Mouse (Mus musculus): ENCODE data around the gene Tmed1. TPM values are rescaled to one million over a fixed set of nuclear protein-coding genes. Genes with fewer than 3 reads are reported as not detected.
A peak's percentile ranks its signal among the peaks of the same experiment; 100 is the strongest.
"Not testable (repeated sequence)": the region's sequence is repeated elsewhere in the genome, so short reads cannot be mapped to it uniquely, and the experiment has no call there.

The Tmed1 gene
- total RNA-seq, 1 experiment from 2014 or later = 9.7 TPM

DNA sequence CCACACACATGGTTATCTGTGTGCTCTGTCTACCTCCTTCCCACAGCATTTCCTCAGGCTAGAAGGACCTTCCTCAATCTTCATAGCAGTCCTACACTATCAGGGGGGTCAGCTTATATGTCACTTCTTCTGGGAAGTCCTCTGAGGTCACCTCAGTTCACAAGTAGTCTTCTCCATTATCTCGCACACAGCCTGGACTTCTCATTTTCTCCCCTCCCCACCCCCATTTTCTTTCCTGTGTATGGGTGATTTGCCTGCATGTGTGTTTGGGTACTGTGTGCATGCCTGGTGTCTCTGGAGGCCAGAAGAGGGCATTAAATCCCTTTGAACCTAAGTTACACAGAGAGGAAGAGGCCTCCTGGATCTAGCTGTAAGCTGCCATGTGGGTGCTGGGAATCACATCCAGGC, 17.9 kb upstream of the Tmed1 start:
- peak; percentile 54 to 62 for ATAC-seq (replicated peaks in 1 of 2; ENCODE audit: insufficient read depth in 1 of 2, low FRiP score in 2 of 2, low TSS enrichment in 1 of 2, low read depth in 1 of 2, poor library complexity in 2 of 2, severe bottlenecking in 2 of 2)

DNA sequence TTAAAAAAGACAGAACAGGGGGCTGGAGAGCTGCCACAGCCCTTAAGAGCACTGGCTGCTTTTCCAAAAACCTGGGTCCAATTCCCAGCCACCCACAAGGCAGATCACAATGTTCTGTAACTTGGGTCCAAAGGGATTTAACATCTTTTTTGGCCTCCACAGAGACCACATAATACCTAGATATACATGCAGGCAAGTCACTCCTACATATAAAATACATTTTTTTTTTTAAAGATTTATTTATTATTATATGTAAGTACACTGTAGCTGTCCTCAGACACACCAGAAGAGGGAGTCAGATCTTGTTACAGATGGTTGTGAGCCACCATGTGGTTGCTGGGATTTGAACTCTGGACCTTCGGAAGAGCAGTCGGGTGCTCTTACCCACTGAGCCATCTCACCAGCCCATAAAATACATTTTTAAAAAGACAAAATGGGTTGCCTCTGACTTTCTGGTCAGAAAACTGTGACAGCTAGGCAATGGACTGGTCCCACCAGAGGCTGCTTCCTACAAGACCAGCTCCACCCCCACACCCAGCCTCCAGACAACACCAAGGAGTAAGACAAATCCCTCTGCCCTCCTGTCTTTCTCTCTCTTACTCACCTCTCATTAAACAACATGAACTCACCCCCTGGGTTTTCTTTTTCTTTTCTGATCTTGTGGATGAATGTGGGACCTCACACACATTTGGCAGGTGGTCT, 17.2 kb upstream of the Tmed1 start:
- ATAC-seq (replicated peaks in 1 of 2; ENCODE audit: insufficient read depth in 1 of 2, low FRiP score in 2 of 2, low TSS enrichment in 1 of 2, low read depth in 1 of 2, poor library complexity in 2 of 2, severe bottlenecking in 2 of 2) = no peak

DNA sequence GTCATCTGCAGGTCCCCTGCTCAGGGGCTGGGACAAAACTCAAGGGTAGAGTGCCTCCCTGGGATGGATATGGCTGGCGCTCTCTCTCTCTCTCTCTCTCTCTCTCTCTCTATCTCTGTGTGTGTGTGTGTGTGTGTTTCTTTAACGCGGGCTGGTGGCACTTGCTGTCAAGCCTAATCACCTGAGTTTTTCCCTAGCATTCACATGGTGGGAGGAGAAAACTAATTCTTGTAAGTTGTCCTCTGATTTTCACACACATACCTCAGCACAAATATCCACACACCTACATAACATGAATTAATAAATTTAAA, 16.5 kb upstream of the Tmed1 start:
- ATAC-seq (replicated peaks in 1 of 2; ENCODE audit: insufficient read depth in 1 of 2, low FRiP score in 2 of 2, low TSS enrichment in 1 of 2, low read depth in 1 of 2, poor library complexity in 2 of 2, severe bottlenecking in 2 of 2) = no peak

DNA sequence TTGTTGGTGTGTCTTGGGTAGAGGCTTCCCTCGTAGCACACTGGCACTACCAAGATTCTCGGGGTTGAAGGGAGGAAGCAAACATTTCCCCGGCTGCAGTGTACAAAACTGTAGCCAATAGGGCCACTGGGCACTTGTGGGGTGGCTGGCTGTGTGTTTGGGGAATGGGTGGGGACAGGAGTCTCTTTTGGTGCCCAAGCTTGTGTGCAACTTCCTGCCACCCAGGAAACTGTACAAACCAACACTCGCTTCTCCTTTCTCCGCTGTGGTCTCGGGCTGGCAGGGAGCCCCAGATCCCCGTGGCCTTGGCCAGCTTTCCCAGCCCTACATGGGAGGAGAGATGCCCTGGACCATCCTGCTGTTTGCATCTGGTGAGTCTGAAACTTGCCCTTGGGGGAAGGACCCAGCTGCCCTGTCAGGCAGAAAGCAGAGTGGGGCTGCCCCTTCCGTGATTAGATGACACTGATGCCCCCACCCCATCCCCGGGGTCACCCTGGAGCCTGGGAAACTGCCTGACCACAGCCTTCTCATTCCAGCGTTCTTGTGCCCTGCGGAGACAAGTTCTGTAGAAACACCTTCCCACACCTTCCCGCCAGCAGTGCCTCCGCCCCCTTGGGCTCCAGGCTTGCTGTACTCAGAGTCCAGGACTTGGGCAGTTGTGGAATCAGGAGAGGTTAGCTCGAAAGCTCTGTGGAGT, 16.0 kb upstream of the Tmed1 start, which contains the start of gene AB124611:
Gene AB124611, plus strand, starts transcription at position 240 of the 697 bp plus-strand sequence.
- peak; percentile 54 to 79 for ATAC-seq (replicated peaks in 1 of 2; ENCODE audit: insufficient read depth in 1 of 2, low FRiP score in 2 of 2, low TSS enrichment in 1 of 2, low read depth in 1 of 2, poor library complexity in 2 of 2, severe bottlenecking in 2 of 2)

DNA sequence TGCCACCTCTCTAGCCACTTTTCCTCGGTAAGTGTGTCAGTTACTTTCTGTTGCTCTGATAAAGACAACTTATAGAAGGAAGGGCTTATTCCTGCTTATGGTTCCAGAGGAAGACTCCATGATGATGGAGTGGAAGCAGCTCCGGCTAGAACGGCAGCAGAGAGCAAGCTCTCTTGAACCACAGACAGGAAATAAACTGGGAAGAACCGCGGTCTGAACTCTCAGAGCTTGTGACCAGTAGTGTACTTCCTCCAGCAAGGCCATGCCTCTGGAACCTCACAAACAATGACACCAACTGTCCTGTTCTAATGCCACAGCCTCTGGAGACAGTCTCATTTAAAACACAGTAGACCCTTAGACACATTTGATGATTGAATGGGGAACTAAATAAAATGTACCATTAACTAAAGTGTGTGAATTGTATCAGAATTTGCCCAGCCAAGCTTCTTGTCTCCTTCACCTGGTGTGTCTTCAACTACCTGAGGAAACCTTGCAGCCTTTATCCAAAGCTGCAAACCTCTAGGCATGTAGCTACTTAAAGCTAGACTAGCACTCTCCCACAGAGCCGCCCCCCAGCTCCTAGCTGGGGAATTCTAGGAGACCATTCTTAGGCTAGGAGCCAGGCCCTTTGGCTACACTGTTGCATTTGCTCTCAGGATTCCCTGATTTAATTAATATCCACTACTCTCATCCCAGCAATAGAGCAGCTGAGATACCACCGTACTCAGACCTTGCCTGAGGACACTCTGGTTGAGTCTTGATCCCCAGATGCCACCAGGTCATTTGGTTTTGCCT, 15.3 kb upstream of the Tmed1 start:
- peak; percentile 50 to 52 for ATAC-seq (replicated peaks in 1 of 2; ENCODE audit: insufficient read depth in 1 of 2, low FRiP score in 2 of 2, low TSS enrichment in 1 of 2, low read depth in 1 of 2, poor library complexity in 2 of 2, severe bottlenecking in 2 of 2)

DNA sequence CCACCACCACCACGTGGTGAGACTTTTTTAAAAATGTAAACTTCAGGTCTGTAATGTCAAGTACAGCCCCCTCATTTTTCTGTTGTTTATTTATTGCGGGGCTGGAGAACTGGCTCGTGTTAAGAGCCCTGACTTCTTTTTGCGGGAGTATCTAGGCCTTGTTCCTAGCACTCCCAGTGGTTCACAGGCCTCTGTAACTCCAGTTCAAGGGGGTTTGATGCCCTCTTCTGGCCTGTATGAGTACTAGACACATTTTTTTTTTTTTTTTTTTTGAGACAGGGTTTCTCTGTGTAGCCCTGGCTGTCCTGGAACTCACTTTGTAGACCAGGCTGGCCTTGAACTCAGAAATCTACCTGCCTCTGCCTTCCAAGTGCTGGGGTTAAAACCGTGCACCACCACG, 8.6 kb upstream of the Tmed1 start:
- not testable (repeated sequence) for ATAC-seq (replicated peaks in 1 of 2; ENCODE audit: insufficient read depth in 1 of 2, low FRiP score in 2 of 2, low TSS enrichment in 1 of 2, low read depth in 1 of 2, poor library complexity in 2 of 2, severe bottlenecking in 2 of 2)

DNA sequence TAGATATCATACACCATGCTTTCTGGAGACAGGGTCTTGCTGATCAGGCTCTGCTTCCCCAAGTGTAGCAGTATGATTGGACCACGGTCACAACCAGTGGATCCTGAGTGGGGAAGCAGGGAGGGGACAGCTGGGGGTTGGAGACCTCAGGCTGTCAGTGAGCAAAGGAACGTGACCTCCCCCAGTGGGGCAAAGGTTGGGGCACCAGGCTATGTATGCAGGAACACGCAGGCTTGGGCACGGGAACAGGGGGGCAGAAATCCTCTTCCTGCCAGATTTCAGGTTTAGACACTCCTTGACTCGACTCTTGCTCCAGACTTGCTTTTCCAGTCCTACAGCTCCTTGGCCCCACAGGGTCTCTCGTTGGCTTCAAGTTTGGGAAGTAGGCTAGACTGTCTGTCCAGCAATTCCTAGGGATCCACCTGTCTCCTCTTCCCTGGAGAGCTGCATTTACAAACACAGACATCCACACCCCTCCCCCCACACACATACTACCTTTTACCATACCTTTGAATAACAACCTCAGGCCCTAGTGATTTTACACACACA, 8.0 kb upstream of the Tmed1 start:
- no peak for ATAC-seq (replicated peaks in 1 of 2; ENCODE audit: insufficient read depth in 1 of 2, low FRiP score in 2 of 2, low TSS enrichment in 1 of 2, low read depth in 1 of 2, poor library complexity in 2 of 2, severe bottlenecking in 2 of 2)

DNA sequence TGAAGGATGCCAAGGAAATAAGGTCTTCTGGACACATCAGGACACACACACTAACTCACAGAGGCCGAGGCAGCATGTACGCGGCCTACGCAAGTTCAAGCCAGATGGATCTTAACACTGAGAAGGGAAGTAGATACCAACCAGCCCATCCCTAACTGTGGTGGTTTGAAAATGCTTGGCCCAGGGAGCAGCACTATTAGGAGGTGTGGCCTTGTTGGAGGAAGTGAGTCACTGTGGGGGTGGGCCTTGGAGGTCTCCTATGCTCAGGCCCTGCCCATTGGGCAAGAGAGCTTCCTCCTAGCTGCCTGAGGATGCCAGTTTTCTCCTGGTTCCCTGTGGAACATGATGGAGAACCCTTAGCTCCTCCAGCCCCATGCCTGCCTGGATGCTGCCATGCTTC, 3.4 kb upstream of the Tmed1 start:
- no peak for ATAC-seq (replicated peaks in 1 of 2; ENCODE audit: insufficient read depth in 1 of 2, low FRiP score in 2 of 2, low TSS enrichment in 1 of 2, low read depth in 1 of 2, poor library complexity in 2 of 2, severe bottlenecking in 2 of 2)

DNA sequence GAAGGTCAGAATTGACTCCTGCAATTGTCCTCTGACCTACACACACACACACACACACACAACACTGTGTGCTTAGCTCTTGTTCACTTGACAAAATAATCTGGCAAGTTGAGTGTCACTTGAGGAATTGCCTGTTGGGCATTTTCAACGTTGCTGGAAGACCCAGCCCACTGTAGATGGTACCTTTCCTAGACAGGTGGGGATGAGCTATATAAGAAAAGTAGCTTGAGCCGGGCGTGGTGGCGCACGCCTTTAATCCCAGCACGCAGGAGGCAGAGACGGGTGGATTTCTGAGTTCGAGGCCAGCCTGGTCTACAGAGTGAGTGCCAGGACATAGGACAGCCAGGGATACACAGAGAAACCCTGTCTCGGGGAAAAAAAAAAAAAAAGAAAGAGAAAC, 1.0 kb upstream of the Tmed1 start:
- ATAC-seq (replicated peaks in 1 of 2; ENCODE audit: insufficient read depth in 1 of 2, low FRiP score in 2 of 2, low TSS enrichment in 1 of 2, low read depth in 1 of 2, poor library complexity in 2 of 2, severe bottlenecking in 2 of 2) = no peak

DNA sequence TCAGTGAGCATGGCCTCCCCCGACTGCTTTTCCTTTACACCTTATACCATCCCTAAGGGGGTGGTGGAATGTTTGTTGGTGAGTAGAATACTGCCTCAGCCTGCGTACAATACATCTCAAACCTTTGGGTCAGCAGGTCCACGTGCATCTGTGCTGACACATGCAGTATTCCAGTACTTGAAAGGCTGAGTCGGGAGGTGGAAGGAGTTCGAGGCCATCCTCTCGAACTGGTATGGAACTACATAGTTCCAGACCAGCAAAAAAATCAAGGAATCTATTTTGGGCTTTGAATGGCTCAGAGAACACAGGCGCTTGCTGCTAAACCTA, 600 bp upstream of the Tmed1 start:
- ATAC-seq (replicated peaks in 1 of 2; ENCODE audit: insufficient read depth in 1 of 2, low FRiP score in 2 of 2, low TSS enrichment in 1 of 2, low read depth in 1 of 2, poor library complexity in 2 of 2, severe bottlenecking in 2 of 2) = peak in 1 of 2 experiments; percentile 6; a peak in 1 of 4 replicates

DNA sequence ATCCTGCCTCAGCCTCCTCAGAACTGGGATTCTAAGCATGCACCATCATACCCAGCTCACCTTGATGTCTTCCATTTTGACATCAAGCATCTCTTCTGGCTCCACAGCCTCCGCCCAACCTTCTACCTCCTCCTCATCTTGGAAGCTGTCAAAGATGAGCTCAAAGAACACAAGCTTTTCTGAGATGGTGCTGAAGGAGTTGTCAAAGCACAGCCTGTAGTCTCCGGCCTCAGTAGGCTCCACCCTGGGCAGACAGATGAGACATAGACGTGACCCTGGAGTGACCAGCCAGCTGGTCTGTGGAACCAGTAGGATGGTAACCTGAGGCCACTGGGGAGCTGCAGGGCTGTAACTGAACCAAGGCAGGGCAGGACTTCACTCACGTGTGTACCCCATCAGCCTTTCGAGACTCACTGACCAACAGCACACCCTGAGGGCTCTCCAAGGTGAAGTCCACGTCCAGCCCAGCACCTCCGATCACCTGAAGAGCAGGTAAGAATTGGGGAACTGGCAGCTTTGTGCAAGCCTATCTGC, 1.1 kb downstream of the Tmed1 start:
- no peak for ATAC-seq (replicated peaks in 1 of 2; ENCODE audit: insufficient read depth in 1 of 2, low FRiP score in 2 of 2, low TSS enrichment in 1 of 2, low read depth in 1 of 2, poor library complexity in 2 of 2, severe bottlenecking in 2 of 2)

DNA sequence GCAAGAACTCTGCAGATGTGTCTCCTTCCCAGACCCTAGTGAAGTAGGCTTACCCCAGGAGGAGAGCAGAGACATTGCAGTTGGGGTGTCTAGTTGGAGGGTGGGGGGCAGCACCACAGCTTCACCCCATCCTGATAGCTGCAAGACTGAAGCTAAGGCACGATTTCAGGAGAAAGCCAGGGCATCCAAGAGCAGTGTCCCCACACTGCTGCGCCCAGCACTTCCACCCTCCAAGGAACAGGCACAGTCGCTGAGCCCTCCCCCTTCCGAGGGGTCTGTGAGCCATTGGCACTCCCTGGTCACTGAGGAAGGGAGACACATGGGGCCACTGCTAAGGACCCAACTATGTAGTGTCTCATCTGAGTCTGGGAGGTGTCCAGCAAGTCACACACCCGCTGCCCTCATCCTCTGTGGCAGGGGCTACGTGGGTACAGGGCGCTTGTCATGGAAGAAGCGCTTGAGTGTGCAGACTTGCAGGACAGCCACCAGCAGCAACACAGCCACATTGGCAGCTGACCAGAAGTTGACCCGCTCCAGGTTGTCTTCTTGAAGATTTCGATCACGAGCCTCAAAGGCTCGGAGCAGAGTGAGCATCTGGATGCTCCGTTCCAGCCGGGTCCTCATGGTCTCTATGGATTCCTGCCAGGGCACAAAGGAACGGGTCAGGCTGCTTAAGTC, 2.2 kb downstream of the Tmed1 start:
- no peak for ATAC-seq (replicated peaks in 1 of 2; ENCODE audit: insufficient read depth in 1 of 2, low FRiP score in 2 of 2, low TSS enrichment in 1 of 2, low read depth in 1 of 2, poor library complexity in 2 of 2, severe bottlenecking in 2 of 2)

DNA sequence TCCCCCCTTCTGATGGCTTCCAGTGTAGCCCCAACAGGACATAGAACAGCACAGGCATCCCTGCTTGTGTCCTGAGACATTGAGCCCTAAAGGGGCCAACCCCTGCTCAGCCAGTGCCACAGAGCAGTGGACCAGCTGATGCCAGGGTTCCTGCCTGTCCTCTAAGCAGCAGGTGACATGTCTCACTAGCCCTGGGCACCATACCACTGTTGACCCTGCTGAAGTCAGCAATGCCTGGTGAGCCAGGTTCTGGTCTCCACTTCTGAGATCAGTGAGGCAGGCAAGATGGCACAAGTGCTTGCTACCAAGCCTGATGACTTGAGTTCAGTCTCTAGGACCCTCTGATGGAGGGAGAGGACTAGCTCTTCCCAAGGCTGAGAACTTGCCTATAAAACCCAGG, 4.3 kb downstream of the Tmed1 start:
- no peak for ATAC-seq (replicated peaks in 1 of 2; ENCODE audit: insufficient read depth in 1 of 2, low FRiP score in 2 of 2, low TSS enrichment in 1 of 2, low read depth in 1 of 2, poor library complexity in 2 of 2, severe bottlenecking in 2 of 2)

DNA sequence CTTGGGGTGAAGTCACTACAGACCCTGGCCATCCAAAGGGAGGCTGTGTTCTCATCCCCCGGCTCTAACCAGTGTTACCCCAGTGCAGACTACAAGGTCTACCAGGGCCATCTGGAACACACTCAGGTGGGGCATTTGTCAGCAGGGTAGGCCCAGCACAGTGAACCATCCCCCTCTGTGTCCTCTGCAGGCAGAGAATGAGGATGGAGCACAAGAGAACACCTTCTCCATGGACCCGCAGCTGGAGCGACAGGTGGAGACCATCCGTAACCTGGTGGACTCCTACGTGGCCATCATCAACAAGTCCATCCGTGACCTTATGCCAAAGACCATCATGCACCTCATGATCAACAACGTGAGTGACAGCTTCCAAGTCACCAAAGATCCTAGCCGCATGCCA, 6.7 kb downstream of the Tmed1 start:
- ATAC-seq (replicated peaks in 1 of 2; ENCODE audit: insufficient read depth in 1 of 2, low FRiP score in 2 of 2, low TSS enrichment in 1 of 2, low read depth in 1 of 2, poor library complexity in 2 of 2, severe bottlenecking in 2 of 2) = no peak

DNA sequence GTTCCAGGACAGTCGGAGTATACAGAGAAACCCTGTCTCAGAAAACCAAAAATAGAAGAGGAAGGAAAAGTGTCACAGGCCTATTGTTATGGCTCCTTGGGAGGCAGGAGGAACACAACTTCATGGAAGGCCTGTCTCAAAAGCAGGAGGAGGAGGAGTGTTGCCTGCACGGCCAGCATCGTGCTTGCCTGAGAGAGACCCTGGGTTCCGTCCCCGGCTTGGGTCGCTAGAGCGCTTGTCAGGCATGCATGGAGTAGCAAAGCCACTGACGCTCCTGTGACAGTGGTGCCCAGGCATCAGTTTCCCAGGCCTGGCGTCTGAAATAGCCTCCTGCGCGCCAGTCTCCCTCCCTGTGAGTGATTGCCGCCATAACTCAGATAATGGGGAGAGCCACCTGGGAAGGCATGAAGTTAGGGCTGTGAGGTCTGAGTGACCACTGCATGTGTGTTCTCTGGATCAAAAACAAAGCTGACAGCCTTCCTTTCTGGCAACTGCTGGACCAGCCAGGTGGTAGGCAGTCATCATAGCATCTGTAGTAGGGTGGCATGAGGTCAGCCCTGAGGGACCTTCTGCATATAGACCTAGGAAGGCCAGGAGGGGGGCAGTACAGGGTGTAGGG, 11.7 kb downstream of the Tmed1 start:
- ATAC-seq (replicated peaks in 1 of 2; ENCODE audit: insufficient read depth in 1 of 2, low FRiP score in 2 of 2, low TSS enrichment in 1 of 2, low read depth in 1 of 2, poor library complexity in 2 of 2, severe bottlenecking in 2 of 2) = no peak

DNA sequence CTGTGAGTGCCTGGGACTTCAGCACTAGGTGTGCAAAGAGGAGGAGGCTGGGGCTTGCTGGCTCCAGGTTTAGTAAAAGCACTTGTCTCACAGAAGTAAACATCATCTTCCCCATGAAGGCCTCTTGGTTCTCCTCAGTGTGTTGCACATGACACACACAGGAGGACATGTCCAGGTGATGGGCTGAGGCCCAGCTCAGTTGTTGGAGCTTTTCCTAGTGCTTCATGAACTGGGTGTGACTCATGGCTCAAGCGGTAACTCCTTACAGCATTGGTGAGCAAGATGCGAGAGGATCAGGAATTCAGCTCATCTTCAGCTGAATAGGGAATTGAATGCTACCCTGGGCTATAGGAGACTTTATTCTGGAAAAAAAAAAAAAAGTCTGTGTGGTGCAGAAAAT, 12.4 kb downstream of the Tmed1 start:
- ATAC-seq (replicated peaks in 1 of 2; ENCODE audit: insufficient read depth in 1 of 2, low FRiP score in 2 of 2, low TSS enrichment in 1 of 2, low read depth in 1 of 2, poor library complexity in 2 of 2, severe bottlenecking in 2 of 2) = no peak

DNA sequence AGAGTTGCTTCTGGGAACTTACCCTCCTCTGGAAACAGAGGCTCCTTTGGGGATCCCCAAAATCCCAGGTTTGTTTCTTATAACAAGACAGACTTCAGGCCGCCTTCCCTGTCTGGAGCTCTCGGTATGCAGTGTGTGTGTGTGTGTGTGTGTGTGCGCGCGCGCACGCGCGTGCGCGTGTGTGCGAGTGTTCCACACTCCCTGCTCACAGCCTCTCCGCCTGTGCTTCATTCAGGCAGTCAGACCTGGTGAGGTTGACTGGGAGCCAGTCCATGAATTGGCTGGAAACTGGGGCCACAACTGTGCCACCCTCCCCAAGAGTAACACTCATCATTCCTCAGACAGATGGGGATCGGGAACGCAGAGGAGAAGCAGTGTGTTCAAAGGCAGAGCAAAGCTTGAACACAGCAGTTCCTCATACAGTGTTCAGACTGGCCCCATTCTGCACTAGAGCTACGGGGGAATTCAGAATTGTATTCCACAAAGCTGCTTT, 13.0 kb downstream of the Tmed1 start:
- no peak for ATAC-seq (replicated peaks in 1 of 2; ENCODE audit: insufficient read depth in 1 of 2, low FRiP score in 2 of 2, low TSS enrichment in 1 of 2, low read depth in 1 of 2, poor library complexity in 2 of 2, severe bottlenecking in 2 of 2)

Data from hematopoietic stem cell, adult 5-6 weeks (primary cell).